Mouse (Mus musculus): Measurements from ENCODE around the gene Gm44965.

Gene Gm44965

DNA sequence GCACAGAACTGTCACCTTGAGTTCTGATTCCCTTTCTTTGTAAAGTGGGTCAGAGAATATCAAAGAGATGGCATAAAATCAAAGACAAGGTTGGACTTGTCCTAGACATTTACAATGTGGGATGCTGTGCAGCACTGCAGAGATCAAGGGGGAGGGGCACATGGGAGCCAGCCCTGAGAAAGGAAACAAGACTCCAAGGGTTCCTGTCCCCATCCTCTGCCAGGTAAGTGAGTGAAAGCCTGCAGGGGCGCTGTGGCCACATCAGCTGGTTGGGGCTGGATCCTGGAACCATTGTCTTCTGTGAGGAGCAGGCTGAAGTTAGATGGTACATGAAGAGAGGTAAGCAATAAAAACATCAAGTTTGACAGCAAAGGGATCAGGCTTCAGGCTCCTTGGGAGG, 29.7 kb downstream of the Gm44965 start:
- DNase-seq (ENCODE audit: low read depth in 1 of 2, low spot score in 2 of 2), result no peak

DNA sequence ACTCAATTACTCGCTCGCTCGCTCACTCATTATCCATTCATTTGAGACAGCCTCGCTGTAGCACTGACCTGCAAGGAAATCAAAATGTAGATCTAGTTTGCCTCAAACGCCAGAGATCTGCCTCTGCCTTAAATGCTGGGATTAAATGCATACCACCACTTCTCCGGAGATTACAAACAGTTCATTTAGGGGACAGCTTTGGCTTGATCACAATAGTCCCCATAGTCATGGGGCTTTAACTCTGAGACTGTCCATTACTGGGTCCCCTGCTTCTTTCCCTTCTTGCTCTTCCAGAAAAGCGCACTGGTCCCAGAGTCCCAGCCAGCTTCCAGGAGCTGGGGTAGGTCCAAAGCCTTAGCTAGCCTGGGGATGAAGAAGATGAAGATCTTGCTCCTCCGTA, 32.7 kb downstream of the Gm44965 start, which contains the start of gene AI854703:
AI854703 (plus strand) TSS at position 301 of the 400 bp plus-strand sequence.
- DNase-seq (ENCODE audit: low read depth in 1 of 2, low spot score in 2 of 2), result no peak

DNA sequence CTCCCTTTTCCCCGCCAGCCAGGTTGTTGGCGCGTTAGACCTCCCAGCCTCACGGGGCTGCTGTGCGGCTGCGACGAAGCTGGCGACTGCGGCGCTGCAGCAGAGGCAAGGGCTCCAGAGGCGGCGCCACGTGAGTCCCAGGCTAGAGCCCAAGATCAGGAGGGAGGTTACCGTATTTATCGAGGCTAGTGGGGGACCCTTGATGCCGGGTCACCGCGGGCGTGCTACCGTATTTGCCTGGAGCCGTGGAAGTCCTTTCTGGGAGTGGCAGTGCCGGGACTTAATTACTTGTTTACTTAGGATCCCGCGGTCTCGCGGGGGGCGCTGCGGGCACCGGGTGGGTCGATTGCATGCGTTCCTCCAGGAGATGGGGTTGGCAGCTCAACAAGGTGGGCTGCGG, 33.2 kb downstream of the Gm44965 start:
- no peak for DNase-seq (ENCODE audit: low read depth in 1 of 2, low spot score in 2 of 2)

DNA sequence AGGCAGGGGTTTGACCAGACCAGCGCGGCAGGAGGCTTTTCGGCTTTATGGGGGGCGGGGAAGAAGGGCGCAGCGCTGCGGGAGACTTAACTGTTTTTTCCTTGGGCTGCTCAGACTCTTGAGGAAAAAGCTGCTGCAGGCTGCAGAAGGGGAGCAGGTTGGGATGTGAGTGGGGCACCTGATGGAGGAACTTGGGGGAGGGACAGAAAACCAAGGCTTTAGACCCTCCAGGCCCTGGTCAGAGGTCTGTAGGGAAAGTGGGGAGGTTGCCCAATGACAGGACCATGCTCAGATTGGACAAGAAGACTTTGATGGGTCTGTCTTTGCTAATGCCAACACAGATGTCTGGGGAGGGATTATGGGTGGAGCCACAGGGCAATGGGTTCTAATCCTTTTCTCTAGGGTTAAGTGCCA, 33.8 kb downstream of the Gm44965 start:
- no peak for DNase-seq (ENCODE audit: low read depth in 1 of 2, low spot score in 2 of 2)

DNA sequence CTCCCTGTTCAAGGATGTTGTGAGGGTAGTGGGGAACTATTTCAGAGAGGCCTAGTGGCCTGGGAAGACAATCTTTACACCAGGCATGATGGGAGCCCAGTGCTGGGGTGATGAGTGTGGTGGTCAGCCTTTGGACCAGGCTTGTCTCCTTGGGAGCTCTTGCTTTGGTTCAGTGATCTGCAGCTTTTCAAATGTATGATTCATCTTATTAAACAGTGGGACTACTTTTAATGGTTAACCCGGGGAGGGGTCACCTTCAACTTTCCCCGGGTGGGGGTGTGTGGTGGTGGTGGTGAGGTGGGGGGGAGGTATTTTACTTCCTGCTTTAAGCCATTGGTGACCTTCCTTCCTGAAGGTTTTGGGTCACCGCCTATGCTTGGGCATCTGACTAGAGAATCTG, 34.6 kb downstream of the Gm44965 start:
- DNase-seq (ENCODE audit: low read depth in 1 of 2, low spot score in 2 of 2), result no peak

DNA sequence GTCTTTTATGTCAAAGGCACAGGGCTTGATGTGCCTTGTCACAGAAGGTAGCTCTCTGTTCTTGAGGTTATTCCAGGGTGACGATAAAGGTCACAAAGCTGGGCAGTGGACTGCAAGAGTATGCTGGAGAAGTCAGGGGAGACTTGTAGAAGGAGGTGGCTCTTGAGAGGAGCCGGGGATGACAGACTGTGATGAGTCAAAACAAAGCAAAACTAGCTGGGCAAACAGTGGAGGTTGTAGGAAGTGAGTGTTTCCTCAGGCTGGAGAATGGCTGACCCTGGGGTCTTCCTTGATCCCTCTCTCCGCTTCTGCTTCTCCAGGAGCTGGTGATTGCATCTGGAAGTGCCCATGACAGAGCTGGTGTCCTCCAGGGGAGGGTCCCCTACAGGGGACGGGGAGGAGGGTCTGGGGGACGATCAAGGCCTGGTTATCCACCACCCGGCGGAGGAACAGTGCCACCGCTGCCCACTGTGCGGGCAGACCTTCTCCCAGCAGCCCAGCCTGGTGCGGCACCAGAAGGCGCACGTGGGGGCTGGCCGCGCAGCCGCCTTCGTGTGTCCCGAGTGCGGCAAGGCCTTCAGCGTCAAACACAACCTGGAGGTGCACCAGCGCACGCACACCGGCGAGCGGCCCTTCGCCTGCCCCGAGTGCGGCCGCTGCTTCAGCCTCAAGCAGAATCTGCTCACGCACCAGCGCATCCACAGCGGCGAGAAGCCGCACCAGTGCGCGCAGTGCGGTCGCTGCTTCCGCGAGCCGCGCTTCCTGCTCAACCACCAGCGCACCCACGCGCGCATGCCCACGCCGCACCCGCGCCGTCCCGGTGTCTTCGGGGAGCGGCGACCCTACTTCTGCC, 35.3 kb downstream of the Gm44965 start:
- DNase-seq (ENCODE audit: low read depth in 1 of 2, low spot score in 2 of 2), result no peak

DNA sequence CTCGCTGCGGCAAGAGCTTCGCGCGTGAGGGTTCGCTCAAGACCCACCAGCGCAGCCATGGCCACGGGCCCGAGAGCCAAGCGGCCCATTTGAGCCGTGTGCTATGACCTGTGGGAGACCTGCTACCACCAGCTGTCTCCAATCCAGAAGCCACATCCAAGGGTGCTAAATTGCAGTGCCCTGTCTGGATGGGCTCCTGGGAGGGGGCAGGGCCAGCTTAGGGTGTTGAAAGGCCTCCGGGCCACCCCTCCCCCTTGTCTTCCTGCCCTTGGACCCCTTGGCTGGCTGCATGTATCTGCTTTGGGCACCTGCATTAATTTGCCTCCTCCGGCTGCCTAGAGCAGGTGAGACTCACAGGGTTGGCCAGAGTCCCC, 35.9 kb downstream of the Gm44965 start:
- DNase-seq (ENCODE audit: low read depth in 1 of 2, low spot score in 2 of 2), result no peak

DNA sequence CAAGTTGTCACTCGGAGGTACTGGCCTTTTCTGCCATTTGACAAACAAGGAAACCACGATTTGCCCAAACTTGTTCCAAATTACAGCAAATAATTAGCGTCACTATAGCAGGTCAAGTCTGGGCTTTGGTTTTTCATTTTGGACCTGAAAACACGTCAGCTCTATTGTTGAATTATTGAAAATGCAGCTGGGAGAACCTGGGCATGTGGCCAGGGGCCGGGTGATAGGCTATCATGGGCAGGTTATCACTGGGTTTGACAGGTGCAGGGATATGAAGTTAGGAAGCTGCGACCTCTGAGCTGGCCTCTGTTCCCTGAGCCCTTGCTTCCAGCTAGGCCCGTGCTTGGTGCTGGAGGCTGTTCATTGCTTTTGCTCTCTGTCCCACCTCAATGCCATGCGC, 37.1 kb downstream of the Gm44965 start:
- no peak for DNase-seq (ENCODE audit: low read depth in 1 of 2, low spot score in 2 of 2)

DNA sequence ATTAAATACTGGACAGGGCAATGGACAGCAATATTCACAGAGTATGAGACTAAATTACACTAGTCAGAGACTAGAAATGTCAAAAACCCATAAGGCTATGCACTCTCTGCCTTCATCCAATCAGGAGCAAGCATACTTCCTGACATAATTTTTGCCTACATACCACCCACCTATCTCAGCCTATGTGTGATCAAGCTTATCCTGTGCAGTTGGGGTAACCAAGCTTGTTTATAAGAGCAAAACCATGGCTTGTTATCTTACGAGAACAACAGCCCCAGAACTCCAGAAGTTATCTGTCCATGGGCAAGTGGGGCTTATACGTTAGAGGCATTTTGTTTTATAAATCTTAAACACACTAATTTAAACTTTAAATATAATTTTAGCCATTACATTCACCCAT, 41.4 kb downstream of the Gm44965 start:
- DNase-seq (ENCODE audit: low read depth in 1 of 2, low spot score in 2 of 2), result no peak

DNA sequence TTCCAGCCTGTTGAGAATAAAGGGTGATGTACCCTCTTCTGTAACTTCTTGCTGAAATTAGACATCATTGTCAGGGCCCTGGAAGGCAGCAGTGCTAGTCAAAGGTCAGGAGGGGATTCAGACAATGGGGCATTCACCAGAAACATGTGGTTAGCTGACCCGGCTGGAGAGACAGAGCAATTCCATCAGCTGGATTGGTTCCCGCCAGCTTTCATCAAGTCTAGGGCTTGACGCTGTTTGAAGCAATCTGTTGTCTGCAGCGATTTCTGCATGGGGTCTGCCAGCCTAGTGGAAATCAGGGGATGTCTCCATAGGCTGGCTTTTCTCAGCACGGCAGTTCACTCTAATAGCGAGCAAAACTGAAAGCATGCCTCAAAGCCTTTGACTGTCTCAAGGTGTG, 42.8 kb downstream of the Gm44965 start:
- DNase-seq (ENCODE audit: low read depth in 1 of 2, low spot score in 2 of 2), result no peak

DNA sequence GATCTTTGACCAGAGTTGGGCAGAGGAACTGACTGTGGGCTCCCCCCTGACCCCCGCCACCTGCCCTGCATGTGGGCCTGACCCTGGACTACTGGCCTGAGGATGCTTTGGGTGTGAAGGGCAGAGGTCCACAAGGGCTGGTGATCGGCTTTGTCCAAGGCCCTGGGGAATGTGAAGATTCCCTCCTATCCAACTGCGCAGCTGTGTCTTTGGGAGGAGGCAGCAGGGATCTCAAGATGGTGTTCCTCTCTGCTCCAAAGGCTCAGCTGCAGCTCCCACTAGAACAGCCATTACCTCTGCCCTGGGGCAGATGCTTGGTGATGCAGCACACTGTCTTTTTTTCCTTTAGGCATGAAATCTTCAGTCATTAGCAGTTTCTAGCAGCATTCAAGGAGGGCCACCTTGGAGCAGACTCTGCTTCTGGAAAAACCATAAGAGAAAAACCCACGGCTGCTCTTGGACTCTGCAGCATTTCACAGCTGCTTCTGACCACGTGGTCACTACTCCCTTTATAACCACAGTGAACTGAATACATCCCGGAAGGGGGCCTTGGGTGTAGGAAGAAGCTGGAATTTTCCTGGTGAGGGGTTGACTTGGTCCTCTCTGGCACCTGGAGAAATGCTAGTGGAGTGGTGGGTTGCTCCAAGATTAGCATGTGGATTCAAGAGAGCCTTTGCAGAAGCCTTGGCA, 44.2 kb downstream of the Gm44965 start:
- DNase-seq (ENCODE audit: low read depth in 1 of 2, low spot score in 2 of 2), result no peak

DNA sequence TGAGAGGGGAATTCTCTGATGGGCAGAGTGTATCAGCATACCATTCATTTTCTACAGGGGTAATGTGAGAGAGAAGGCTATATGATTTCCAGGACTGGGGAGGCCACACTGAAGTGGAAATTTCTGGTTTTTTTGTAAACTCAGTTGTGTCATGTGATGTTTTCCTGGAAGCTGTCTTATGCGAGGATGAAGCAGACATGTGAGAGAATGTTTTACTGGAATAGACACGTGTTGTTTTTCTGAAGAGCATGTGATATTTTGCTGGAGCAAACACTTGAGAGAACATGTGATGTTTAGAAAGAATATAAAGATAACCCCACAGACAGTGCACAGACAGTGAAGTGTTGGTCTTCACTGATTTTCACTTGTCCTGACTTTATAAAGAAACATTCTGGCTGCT, 44.8 kb downstream of the Gm44965 start:
- DNase-seq (ENCODE audit: low read depth in 1 of 2, low spot score in 2 of 2), result no peak

DNA sequence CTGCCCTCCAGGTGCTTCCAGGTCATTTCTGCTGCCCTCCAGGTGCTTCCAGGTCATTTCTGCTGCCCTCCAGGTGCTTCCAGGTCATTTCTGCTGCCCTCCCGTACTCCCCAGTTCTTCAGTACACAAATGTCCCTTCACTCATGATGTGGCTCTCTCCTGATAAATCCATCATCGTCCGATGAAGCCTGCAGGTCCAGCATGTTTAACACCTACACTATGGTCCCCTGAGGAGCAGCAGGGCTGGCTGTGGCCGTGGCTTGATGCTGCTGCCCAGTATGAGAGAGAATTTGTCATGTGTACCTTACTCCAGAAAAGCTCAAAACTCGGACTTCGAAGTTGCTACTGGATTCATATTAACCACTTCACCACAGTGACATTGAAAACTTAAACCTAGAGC, 47.6 kb downstream of the Gm44965 start:
- DNase-seq (ENCODE audit: low read depth in 1 of 2, low spot score in 2 of 2), result no peak

DNA sequence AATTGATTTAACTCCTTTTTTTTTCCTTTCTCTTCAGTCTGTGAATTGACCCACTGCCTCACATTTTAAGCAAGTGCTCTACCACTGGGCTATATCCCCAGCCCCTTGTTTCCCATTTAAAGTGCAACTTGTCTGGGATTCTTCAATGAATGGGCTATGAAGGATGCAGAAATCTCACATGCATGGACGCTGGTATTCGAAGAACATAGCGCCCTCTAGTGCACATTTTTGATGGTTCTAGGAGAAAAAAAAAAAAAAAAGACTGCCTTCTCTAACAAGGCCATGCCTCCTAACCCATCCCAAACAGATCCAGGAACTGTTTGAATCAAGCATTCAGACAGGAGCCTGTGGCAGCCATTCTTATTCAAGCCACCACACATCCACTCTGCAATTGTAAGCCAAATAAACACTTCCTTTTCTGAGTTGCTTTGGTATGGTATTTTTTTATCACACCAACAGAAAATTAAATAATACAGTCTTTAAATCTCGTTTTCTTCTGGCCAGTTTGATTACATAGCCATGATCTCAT, 49.1 kb downstream of the Gm44965 start:
- DNase-seq (ENCODE audit: low read depth in 1 of 2, low spot score in 2 of 2), result no peak

DNA sequence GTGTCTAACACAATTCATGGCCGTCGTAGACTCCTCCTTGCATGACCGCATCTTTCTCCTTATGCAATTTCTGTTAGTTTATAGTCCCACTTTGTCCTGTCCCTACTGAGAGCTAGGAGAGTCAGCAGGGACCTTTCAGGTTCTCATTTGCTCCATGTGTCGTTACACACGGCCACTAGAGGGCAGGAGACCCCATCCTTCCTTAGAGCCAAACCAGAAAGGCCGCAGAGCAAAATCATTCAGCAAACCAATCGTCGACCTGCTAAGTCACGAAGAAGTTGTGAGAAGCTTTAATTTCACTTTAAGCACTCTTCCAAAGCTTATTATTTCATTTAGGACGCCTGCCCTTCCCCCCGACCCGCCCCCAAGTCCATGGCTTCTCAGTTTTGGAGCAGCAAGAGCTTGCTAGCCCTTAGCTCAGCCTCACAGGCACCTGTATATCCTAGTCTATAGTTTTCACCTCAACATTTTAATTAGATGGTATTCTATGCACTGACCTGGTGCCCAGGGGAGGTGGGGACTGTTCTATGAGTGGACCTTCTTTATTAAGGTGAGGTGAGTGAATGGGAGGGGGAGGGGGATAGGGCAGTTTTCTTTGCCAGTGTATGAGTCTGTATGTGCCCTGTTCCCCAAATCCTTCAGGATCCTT, 52.0 kb downstream of the Gm44965 start:
- peak in 1 of 2 experiments; percentile 15 for DNase-seq (ENCODE audit: low read depth in 1 of 2, low spot score in 2 of 2)

DNA sequence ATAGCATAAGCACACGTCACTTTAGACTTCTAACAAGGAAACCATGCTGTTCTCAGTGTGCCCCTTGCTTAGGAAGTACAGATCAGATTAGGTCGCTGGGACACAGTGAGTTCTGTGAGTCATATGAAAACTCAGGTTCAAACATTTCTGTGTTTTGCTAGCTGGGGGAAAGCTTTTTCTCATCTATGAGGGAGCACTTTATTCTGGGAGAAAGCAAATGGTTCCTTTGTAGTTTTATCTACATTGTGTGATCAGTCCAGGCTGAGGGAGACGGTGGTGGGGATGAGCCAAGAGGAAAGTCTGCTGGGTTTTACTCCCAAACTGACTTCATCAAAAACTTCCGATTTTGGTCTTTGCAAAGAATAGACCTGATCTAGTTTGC, 52.6 kb downstream of the Gm44965 start:
- no peak for DNase-seq (ENCODE audit: low read depth in 1 of 2, low spot score in 2 of 2)

DNA sequence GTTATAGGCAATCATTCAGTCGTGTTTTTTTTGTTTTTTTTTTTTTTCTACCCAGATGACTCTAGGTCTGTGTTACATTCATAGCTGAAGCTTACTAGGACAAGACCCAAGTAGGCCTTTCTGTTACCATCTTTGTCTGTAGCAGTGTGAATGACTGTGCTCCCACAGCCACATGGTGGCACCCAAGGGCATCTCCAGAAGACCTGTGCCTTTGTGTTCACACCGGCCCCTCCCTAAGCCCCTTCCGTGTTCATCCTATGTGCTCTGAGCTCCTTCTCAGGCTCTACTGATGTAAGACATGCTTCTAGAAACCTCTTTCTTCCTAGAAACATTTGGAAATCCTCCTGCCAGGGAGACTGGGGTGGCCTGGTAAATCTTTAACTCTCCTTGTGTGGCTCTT, 53.3 kb downstream of the Gm44965 start, which contains the start of gene Gimap8:
Gimap8 (plus strand) TSS at position 240 of the 400 bp plus-strand sequence.
- DNase-seq (ENCODE audit: low read depth in 1 of 2, low spot score in 2 of 2), result peak in 1 of 2 experiments; percentile 19

DNA sequence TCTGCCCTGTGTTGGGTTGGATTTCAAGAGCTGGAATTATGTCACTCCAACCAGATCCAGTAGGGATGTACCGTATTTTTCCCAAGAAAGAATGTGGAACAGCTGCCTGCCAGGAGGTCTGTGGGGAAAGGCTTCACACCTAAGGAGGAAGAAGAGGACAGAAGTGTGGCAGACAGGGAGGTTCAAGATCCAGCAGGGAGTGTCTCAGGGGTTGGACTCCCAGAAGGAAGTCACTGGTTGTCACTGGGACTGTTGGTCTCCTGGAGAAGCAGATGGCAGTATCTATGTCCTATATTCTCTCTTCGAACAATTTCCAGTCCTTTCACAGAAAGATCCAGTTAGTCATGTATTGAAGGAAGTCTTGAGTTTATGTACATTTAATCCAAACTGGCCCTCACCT, 53.9 kb downstream of the Gm44965 start:
- no peak for DNase-seq (ENCODE audit: low read depth in 1 of 2, low spot score in 2 of 2)

DNA sequence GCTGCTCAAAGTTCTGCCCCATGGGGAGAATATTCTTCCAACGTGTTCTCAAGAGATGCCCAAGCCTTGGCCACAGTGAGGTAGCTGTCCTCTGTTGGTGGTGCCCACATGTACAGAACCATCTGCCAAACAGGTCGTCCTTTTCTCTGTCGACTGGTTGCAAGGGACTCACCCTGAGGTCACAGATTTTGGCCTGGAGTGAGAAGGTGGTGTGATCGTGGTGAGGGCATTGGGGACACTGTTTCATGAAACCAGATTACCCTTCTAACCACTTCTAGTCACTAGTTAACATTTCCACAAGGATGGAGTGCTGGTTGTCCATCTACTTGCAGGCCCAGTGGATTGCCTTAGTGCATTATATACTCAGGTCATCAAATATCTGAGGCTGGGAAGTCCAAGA, 55.0 kb downstream of the Gm44965 start:
- DNase-seq (ENCODE audit: low read depth in 1 of 2, low spot score in 2 of 2), result no peak

DNA sequence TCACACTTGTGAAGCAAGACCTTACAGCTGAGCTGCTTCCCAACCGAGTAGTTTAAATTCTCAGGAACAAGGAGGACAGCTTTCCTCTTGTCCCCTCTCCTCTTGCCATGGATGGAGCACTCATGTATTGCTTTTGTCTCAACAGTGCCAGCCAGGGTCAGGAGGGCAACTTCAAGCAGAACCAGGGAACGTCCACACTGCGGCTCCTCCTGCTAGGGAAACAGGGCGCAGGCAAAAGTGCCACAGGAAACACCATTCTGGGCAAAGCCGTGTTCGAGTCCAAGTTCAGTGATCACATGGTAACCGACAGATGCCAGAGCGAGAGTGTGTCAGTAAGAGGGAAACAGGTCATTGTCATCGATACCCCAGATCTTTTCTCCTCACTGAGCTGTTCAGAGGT, 56.3 kb downstream of the Gm44965 start:
- no peak for DNase-seq (ENCODE audit: low read depth in 1 of 2, low spot score in 2 of 2)

DNA sequence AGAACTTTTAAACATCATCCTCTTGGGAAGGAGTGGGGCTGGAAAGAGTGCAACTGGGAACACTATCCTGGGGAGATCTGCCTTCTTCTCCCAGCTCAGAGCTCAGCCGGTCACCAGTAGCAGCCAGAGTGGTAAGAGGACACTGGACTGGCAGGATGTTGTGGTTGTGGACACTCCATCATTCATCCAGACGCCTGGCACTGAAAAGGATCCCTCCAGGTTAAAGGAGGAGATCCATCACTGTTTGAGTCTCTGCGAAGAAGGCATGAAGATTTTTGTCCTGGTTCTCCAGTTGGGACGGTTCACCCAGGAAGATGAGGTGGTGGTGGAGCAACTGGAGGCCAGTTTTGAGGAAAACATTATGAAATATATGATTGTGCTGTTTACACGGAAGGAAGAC, 65.0 kb downstream of the Gm44965 start:
- DNase-seq (ENCODE audit: low read depth in 1 of 2, low spot score in 2 of 2), result no peak

DNA sequence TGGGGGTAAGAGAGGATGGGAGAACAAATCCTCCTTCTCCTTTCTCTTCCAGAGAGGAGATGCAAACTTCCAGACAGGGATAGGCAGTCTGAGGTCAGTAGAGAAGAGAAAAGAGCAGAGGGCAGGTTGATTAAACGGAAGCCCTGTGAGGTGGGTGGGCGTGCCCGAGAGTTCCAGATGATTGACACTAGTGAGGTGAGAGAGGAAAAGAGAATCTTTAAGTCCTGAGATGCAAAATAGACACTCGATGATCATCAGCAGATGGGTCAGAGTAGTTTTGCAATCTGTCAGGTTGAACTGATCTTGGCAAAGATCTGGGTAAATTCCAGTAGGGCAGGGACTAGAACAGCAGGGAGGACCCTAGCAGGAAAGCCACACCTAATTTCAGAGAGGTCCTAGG, 71.0 kb downstream of the Gm44965 start:
- DNase-seq (ENCODE audit: low read depth in 1 of 2, low spot score in 2 of 2), result no peak

All from monocyte, adult 2 months (primary cell).